Mouse (Mus musculus) liver, adult 2 months (tissue): ENCODE measurements around the gene Spg11. TPM values are rescaled to one million over a fixed set of nuclear protein-coding genes. Genes with fewer than 3 reads are reported as not detected.

ENCODE experiments used
- DNase-seq: peaks from one replicate; pipeline ENCODE4 v3.0.0-alpha.2; 2011; ENCODE audit warnings: low read depth, low spot score; ENCODE audit errors: extremely low read depth
- H3K27ac ChIP-seq: fragments of 200-500 bp; replicated peaks from 2 replicates; pipeline ENCODE4 v1.5.1; 2012; ENCODE audit warnings: low read depth, mild to moderate bottlenecking, control low read depth, inconsistent platforms, low read length; ENCODE audit not compliant: insufficient read depth
- H3K27me3 ChIP-seq: fragments of 200-500 bp; 2 replicates; pipeline ENCODE4 v1.6.1; 2012; ENCODE audit warnings: mild to moderate bottlenecking, moderate library complexity, low read length, inconsistent platforms; ENCODE audit not compliant: control insufficient read depth, insufficient read depth
- H3K36me3 ChIP-seq: fragments of 200-500 bp; 2 replicates; pipeline ENCODE4 v1.6.1; 2012; ENCODE audit warnings: low read length, inconsistent platforms; ENCODE audit not compliant: control insufficient read depth, insufficient read depth
- H3K4me1 ChIP-seq: fragments of 200-500 bp; 2 replicates; pipeline ENCODE4 v1.6.1; 2011; ENCODE audit warnings: low read length; ENCODE audit not compliant: control insufficient read depth, insufficient read depth
- H3K4me3 ChIP-seq: fragments of 200-500 bp; 2 replicates; pipeline ENCODE4 v1.5.1; 2011; ENCODE audit warnings: low read depth, mild to moderate bottlenecking, control low read depth, low read length, moderate library complexity; ENCODE audit not compliant: insufficient read depth
- H3K79me2 ChIP-seq: fragments of 200-500 bp; 2 replicates; pipeline ENCODE4 v1.6.1; 2012; ENCODE audit warnings: inconsistent platforms, mild to moderate bottlenecking, low read length, moderate library complexity; ENCODE audit not compliant: control insufficient read depth, insufficient read depth
- H3K9ac ChIP-seq: fragments of 200-500 bp; 2 replicates; pipeline ENCODE4 v1.6.1; 2012; ENCODE audit warnings: low read depth, mild to moderate bottlenecking, control low read depth, inconsistent platforms, low read length
- CTCF ChIP-seq: fragments of 200-500 bp; IDR thresholded peaks from 2 replicates; pipeline ENCODE4 v1.5.1; 2011; ENCODE audit warnings: low read depth, low read length, control low read depth
- POLR2A ChIP-seq: fragments of 200-500 bp; IDR thresholded peaks from 2 replicates; pipeline ENCODE4 v1.6.1; 2011; ENCODE audit warnings: low read length, control low read depth; ENCODE audit not compliant: insufficient read depth; ENCODE audit errors: extremely low read depth
- WGBS: fragments of 180-500 bp; shearing (Covaris S2); methylation state at CpG from one replicate; pipeline ENCODE4 v1.1.7; 2018; 5-methylcytosine and 5-hydroxymethylcytosine counted together
- polyA plus RNA-seq: library from polyadenylated mRNA; depleted of rRNA; stranded (reverse); fragments of >200 nt; gene quantifications from 2 replicates; pipeline ENCODE4 v1.2.3, GENCODE M21; 2012
- total RNA-seq: library from RNA; depleted of rRNA; stranded (reverse); fragments of >200 nt; gene quantifications from 2 replicates; pipeline ENCODE4 v1.2.3, GENCODE M21; 2014

Gene Spg11
- total and polyA plus RNA-seq, 2 experiments = 4.0 to 9.3 TPM

DNA sequence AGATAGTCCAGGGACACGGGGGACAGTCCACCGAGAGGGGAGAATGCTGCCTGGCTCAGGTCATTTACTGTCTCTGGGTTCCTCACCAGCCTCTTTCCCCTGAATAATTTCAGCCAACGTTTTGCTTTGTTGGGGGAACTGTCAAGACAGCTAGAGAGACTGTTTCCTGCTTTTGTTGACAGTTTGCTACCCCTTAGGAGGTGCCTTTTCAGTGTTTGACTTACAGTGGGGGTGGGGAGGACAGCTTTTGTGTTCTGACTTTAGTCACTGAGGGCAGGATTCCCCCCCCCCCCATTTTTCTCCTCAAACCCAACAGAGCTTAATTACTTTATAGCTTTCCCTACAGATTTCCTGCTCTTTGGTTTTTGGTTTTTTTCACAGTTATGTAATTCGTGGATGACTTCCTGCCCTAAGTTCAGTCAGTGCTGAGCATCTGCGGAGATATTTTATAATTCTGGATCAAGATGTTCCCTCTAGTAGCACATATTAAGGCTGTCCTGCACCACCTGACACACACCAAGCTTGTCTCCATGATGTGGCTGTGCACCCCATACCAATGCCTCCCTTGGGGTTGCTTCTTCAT, 8.7 kb upstream of the Spg11 start:
- 53% methylated on average over 5 of the region's 5 CpGs for WGBS
- no peaks in the 10 kb centered on the region for H3K36me3 ChIP-seq
- DNase-seq = no peak
- no peaks in the 10 kb centered on the region for H3K27me3 ChIP-seq
- no peak overlapping the region for H3K4me3 ChIP-seq
- TF ChIP-seq POLR2A = no peak
- no peak for TF ChIP-seq CTCF
- no peaks in the 10 kb centered on the region for H3K79me2 ChIP-seq
- H3K9ac ChIP-seq = no peak overlapping the region
- H3K4me1 ChIP-seq = no peaks in the 10 kb centered on the region; the same call in 1 of the 2 replicates
- no peak overlapping the region for H3K27ac ChIP-seq

DNA sequence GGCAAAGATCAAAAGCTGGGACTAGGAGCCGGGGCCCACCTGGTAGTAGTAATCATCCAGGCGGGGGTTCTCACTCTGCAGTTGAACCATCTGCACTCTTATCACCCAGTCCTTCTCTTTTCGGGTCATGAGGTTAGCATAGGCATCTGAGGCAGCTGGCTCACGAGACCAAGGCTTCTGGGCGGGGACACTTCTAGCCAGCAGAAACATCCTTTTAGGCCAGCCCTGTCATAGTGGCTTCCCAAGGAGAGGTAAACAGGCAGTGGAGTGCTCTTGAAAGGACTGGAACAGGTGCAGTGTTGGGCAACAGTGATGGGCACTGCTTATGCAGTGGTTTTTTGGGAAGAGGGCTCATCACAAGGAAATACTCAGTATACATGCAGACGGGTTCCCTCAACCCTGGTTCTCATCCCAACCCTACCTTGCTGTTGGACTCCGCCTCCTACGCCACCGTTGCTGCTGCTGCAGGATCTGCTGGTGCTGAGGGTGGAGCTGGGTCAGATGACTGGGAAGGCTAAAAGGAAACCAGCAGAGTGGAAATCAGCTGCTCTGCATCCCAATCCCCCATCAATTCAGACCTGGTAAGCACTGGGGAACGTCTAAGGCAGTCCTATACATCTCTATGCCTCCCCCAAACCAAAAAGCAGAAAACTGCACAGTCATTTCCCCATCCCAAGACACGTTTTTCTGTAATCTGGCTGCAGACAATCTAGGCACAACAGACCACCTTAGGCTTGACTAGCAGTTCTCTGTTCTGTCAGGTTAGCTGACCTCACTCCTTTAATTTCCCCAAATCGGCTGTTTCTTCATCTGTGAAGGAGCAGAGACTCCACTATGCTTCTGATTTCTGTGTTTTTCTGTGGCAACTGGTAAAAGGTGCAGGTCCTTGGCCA, 7.7 kb upstream of the Spg11 start:
- H3K27ac ChIP-seq = no peak overlapping the region

DNA sequence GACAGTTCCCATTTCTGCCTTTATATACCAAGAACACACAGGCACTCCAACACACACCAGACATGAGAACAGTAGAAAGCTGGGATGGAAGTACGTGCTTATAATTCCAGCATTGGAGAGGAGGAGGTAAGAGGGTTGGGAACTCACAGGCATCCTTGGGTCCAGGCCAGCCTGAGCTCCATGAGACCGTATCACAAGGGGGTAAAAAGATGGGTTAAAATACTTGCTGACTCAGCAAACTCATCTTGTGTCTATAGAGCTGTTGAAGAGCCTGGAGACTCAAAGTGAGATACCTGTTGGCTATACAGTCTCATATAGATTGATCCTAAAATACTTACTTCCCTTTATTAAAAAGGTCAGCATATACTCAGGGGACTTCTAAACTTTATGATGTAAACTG, 1.3 kb downstream of the Spg11 start:
- Histone ChIP-seq H3K79me2 (peaks cover 5% of the 10 kb centered on the region; the same call in 1 of the 2 replicates), H3K4me3 (no peak overlapping the region), H3K36me3 (peaks cover 9% of the 10 kb centered on the region)

More for the DNA sequence above, 7.7 kb upstream of the Spg11 start:
- Histone ChIP-seq H3K4me1 (no peaks in the 10 kb centered on the region; the same call in 1 of the 2 replicates), H3K4me3 (no peak overlapping the region), H3K79me2 (no peaks in the 10 kb centered on the region), H3K9ac (no peak overlapping the region), H3K36me3 (no peaks in the 10 kb centered on the region), H3K27me3 (no peaks in the 10 kb centered on the region)
- DNase-seq = no peak
- no peak for TF ChIP-seq POLR2A
- no peak for TF ChIP-seq CTCF
- 75% methylated on average over 12 of the region's 12 CpGs for WGBS

DNA sequence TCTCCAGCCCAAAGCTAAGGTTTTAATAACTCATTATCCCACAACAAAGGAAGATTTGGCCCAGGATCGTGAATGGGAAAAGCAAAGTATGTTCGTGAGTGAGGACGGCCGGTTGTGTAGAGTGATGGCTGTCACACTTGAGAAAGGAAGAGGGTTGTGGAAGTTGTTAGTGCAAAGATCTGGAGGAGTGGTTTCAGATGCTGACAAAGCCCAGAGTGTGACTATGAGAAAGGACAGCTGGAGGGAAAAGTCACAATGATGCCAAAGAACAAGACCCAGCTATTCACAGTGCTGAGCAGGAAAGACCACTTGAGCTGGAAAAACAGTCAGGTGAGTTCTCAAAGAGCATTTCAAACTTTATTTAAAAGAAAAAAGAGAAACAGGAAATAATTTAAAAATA, 8.5 kb downstream of the Spg11 start:
- Histone ChIP-seq H3K36me3 (peaks cover 31% of the 10 kb centered on the region), H3K4me1 (no peaks in the 10 kb centered on the region; the same call in 1 of the 2 replicates), H3K9ac (no peak overlapping the region), H3K4me3 (no peak overlapping the region), H3K27ac (no peak overlapping the region), H3K27me3 (no peaks in the 10 kb centered on the region), H3K79me2 (no peaks in the 10 kb centered on the region; the same call in 1 of the 2 replicates)
- TF ChIP-seq POLR2A = no peak
- TF ChIP-seq CTCF = no peak
- no peak for DNase-seq
- 91% methylated on average over 4 of the region's 4 CpGs for WGBS

More for the DNA sequence above, 1.3 kb downstream of the Spg11 start:
- Histone ChIP-seq H3K27me3 (no peaks in the 10 kb centered on the region), H3K4me1 (peaks cover 4% of the 10 kb centered on the region; the same call in 1 of the 2 replicates), H3K27ac (no peak overlapping the region), H3K9ac (no peak overlapping the region)
- WGBS = 95% methylated on average over 2 of the region's 2 CpGs
- no peak for DNase-seq
- TF ChIP-seq CTCF (no peak), POLR2A (no peak)

DNA sequence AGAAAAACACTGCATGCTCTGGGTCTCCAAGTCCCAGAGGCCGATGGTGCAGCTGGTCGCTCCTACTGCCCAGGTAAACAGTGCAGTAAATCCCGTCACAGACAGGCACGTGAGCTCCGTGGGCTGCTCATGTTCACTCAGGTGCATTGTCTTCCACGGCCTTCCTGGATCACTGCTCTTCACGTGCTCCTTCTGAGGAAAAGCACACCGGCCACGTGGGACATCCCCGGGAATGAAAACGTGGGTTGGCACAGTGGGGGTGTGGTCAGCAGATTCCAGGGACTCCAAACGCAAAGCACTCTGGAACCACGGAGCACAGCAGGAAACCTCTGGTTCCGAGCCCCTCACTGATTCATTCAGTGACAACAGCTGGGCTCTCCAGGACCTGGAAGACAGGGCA, 10.1 kb downstream of the Spg11 start:
- 86% methylated on average over 14 of the region's 14 CpGs for WGBS
- H3K36me3 ChIP-seq = peaks cover 30% of the 10 kb centered on the region
- no peak for DNase-seq

More for the DNA sequence above, 10.1 kb downstream of the Spg11 start:
- TF ChIP-seq CTCF (no peak), POLR2A (no peak)
- Histone ChIP-seq H3K4me1 (no peaks in the 10 kb centered on the region; the same call in 1 of the 2 replicates), H3K4me3 (no peak overlapping the region), H3K27ac (no peak overlapping the region), H3K79me2 (no peaks in the 10 kb centered on the region; the same call in 1 of the 2 replicates), H3K27me3 (no peaks in the 10 kb centered on the region), H3K9ac (no peak overlapping the region)
